Mouse (Mus musculus): ENCODE results near the gene Tuba4a. TPM values are rescaled to one million over a fixed set of nuclear protein-coding genes. Genes with fewer than 3 reads are reported as not detected.

The Tuba4a gene
- polyA plus RNA-seq, 1 experiment from 2014 or later = 94.8 TPM

- 0 out of 2 replicates have a peak, but pooled peaks have one; percentile 13 for ATAC-seq (ENCODE audit: insufficient number of reproducible peaks, low FRiP score, low TSS enrichment, low read depth)
- WGBS = 4% methylated on average over 22 of the region's 22 CpGs
Observed at GRCm38 (mm10) chr1:75251112-75251970, 31.7 kb upstream of the Tuba4a start.

GRCm38 (mm10) chr1:75250498-75250897 is 30.8 kb upstream of the Tuba4a start:
- H3K4me2 ChIP-seq (replicated peaks) = no peak overlapping the region
- peaks cover 20% of the 10 kb centered on the region for H3K4me1 ChIP-seq
- 35% methylated on average over 3 of the region's 3 CpGs for WGBS
- H3K9me3 ChIP-seq (replicated peaks) = no peaks in the 10 kb centered on the region
- no peak for ATAC-seq (ENCODE audit: insufficient number of reproducible peaks, low FRiP score, low TSS enrichment, low read depth)
- H3K27ac ChIP-seq (replicated peaks) = no peak overlapping the region
- H3K27me3 ChIP-seq = no peaks in the 10 kb centered on the region; the same call in 1 of the 2 replicates
- peaks cover 4% of the 10 kb centered on the region; the same call in 1 of the 2 replicates for H3K36me3 ChIP-seq
- H3K4me3 ChIP-seq (replicated peaks) = no peak overlapping the region
- H3K9ac ChIP-seq = no peak overlapping the region

More at GRCm38 (mm10) chr1:75251112-75251970, 31.7 kb upstream of the Tuba4a start:
- Histone ChIP-seq H3K9ac (no peak overlapping the region), H3K27me3 (no peaks in the 10 kb centered on the region; the same call in 1 of the 2 replicates), H3K9me3 (replicated peaks) (no peaks in the 10 kb centered on the region), H3K4me2 (replicated peaks) (peak overlapping the region; percentile 63), H3K36me3 (no peaks in the 10 kb centered on the region), H3K27ac (replicated peaks) (no peak overlapping the region), H3K4me1 (peaks cover 20% of the 10 kb centered on the region), H3K4me3 (replicated peaks) (peak overlapping the region; percentile 32)

- no peak overlapping the region for H3K27ac ChIP-seq (replicated peaks)
- 38% methylated on average over 9 of the region's 9 CpGs for WGBS
- no peak overlapping the region for H3K4me2 ChIP-seq (replicated peaks)
- peak; percentile 31 for ATAC-seq (ENCODE audit: insufficient number of reproducible peaks, low FRiP score, low TSS enrichment, low read depth)
- H3K9me3 ChIP-seq (replicated peaks) = no peaks in the 10 kb centered on the region
- H3K4me3 ChIP-seq (replicated peaks) = no peak overlapping the region
- H3K9ac ChIP-seq = no peak overlapping the region
- peaks cover 12% of the 10 kb centered on the region; the same call in 1 of the 2 replicates for H3K36me3 ChIP-seq
- H3K27me3 ChIP-seq = no peaks in the 10 kb centered on the region; the same call in 1 of the 2 replicates
- H3K4me1 ChIP-seq = peaks cover 20% of the 10 kb centered on the region
Observed at GRCm38 (mm10) chr1:75248041-75248772, 28.5 kb upstream of the Tuba4a start.

- Histone ChIP-seq H3K4me2 (replicated peaks) (no peak overlapping the region), H3K4me3 (replicated peaks) (no peak overlapping the region), H3K27ac (replicated peaks) (no peak overlapping the region), H3K4me1 (peaks cover 20% of the 10 kb centered on the region), H3K9ac (no peak overlapping the region), H3K27me3 (no peaks in the 10 kb centered on the region), H3K9me3 (replicated peaks) (no peaks in the 10 kb centered on the region), H3K36me3 (peaks cover 15% of the 10 kb centered on the region; the same call in 1 of the 2 replicates)
- no peak for ATAC-seq (ENCODE audit: insufficient number of reproducible peaks, low FRiP score, low TSS enrichment, low read depth)
- WGBS = 74% methylated on average over 16 of the region's 16 CpGs
Observed at GRCm38 (mm10) chr1:75247071-75247930, 27.6 kb upstream of the Tuba4a start.

GRCm38 (mm10) chr1:75244836-75245235 is 25.2 kb upstream of the Tuba4a start:
- ATAC-seq (ENCODE audit: insufficient number of reproducible peaks, low FRiP score, low TSS enrichment, low read depth) = peak; percentile 53
- Histone ChIP-seq H3K36me3 (peaks cover 30% of the 10 kb centered on the region), H3K4me1 (peaks cover 13% of the 10 kb centered on the region), H3K27ac (replicated peaks) (no peak overlapping the region), H3K4me3 (replicated peaks) (no peak overlapping the region), H3K9ac (no peak overlapping the region), H3K4me2 (replicated peaks) (no peak overlapping the region), H3K27me3 (no peaks in the 10 kb centered on the region), H3K9me3 (replicated peaks) (no peaks in the 10 kb centered on the region)
- WGBS = 24% methylated on average over 4 of the region's 4 CpGs

GRCm38 (mm10) chr1:75244175-75244826 is 24.6 kb upstream of the Tuba4a start:
- Histone ChIP-seq H3K9ac (no peak overlapping the region), H3K4me3 (replicated peaks) (no peak overlapping the region), H3K27ac (replicated peaks) (no peak overlapping the region), H3K4me1 (peaks cover 13% of the 10 kb centered on the region), H3K9me3 (replicated peaks) (no peaks in the 10 kb centered on the region), H3K27me3 (no peaks in the 10 kb centered on the region), H3K36me3 (peaks cover 34% of the 10 kb centered on the region), H3K4me2 (replicated peaks) (no peak overlapping the region)
- 84% methylated on average over 12 of the region's 12 CpGs for WGBS
- peak; percentile 5; the same call in 1 of the 2 replicates for ATAC-seq (ENCODE audit: insufficient number of reproducible peaks, low FRiP score, low TSS enrichment, low read depth)

- peaks cover 36% of the 10 kb centered on the region for H3K36me3 ChIP-seq
Observed at GRCm38 (mm10) chr1:75243411-75243810, 23.7 kb upstream of the Tuba4a start.

GRCm38 (mm10) chr1:75239591-75239990 is 19.9 kb upstream of the Tuba4a start:
- H3K4me3 ChIP-seq (replicated peaks) = no peak overlapping the region
- H3K9ac ChIP-seq = no peak overlapping the region
- H3K4me1 ChIP-seq = peaks cover 20% of the 10 kb centered on the region
- H3K4me2 ChIP-seq (replicated peaks) = no peak overlapping the region
- no peaks in the 10 kb centered on the region for H3K9me3 ChIP-seq (replicated peaks)
- H3K27me3 ChIP-seq = no peaks in the 10 kb centered on the region
- peaks cover 31% of the 10 kb centered on the region for H3K36me3 ChIP-seq
- no peak overlapping the region for H3K27ac ChIP-seq (replicated peaks)
- ATAC-seq (ENCODE audit: insufficient number of reproducible peaks, low FRiP score, low TSS enrichment, low read depth) = no peak
- WGBS = 77% methylated on average over 10 of the region's 10 CpGs

More at GRCm38 (mm10) chr1:75243411-75243810, 23.7 kb upstream of the Tuba4a start:
- Histone ChIP-seq H3K4me1 (peaks cover 11% of the 10 kb centered on the region), H3K27ac (replicated peaks) (no peak overlapping the region), H3K4me3 (replicated peaks) (no peak overlapping the region), H3K9ac (no peak overlapping the region), H3K4me2 (replicated peaks) (no peak overlapping the region), H3K27me3 (no peaks in the 10 kb centered on the region), H3K9me3 (replicated peaks) (no peaks in the 10 kb centered on the region)
- 85% methylated on average over 14 of the region's 14 CpGs for WGBS
- ATAC-seq (ENCODE audit: insufficient number of reproducible peaks, low FRiP score, low TSS enrichment, low read depth) = no peak

GRCm38 (mm10) chr1:75236117-75237050 is 16.7 kb upstream of the Tuba4a start, which contains the start of gene Dnajb2:
TSS of gene Dnajb2 (plus strand) at chr1:75236406.
- no peaks in the 10 kb centered on the region for H3K27me3 ChIP-seq
- WGBS = 1% methylated on average over 64 of the region's 64 CpGs
- ATAC-seq (ENCODE audit: insufficient number of reproducible peaks, low FRiP score, low TSS enrichment, low read depth) = peak; percentile 90
- peak within 1 kb of the TSS; percentile 80 for H3K9ac ChIP-seq
- H3K36me3 ChIP-seq = peaks cover 13% of the 10 kb centered on the region; the same call in 1 of the 2 replicates
- H3K4me3 ChIP-seq (replicated peaks) = peak within 1 kb of the TSS; percentile 76
- H3K27ac ChIP-seq (replicated peaks) = peak within 1 kb of the TSS; percentile 84
- H3K4me2 ChIP-seq (replicated peaks) = peak within 1 kb of the TSS; percentile 91
- H3K4me1 ChIP-seq = peaks cover 20% of the 10 kb centered on the region
- no peaks in the 10 kb centered on the region for H3K9me3 ChIP-seq (replicated peaks)
